Mouse (Mus musculus): Measurements from ENCODE around the gene Pkd1l2. TPM values are rescaled to one million over a fixed set of nuclear protein-coding genes. Genes with fewer than 3 reads are reported as not detected.

Pkd1l2 gene
- polyA plus RNA-seq, 1 experiment: 0.09 TPM

GRCm38 (mm10) chr8:117019323-117020275 lies 62.6 kb downstream of the Pkd1l2 start:
- Histone ChIP-seq H3K36me3 (ENCODE audit: control insufficient read depth, insufficient read depth, low read length) (no peaks in the 10 kb centered on the region), H3K4me3 (ENCODE audit: low read depth, low read length) (no peak overlapping the region), H3K27me3 (ENCODE audit: control insufficient read depth, insufficient read depth, low read length) (no peaks in the 10 kb centered on the region), H3K27ac (ENCODE audit: insufficient read depth, low read depth, low read length) (no peak overlapping the region), H3K4me1 (ENCODE audit: control insufficient read depth, insufficient read depth, insufficient read length, low read length) (no peaks in the 10 kb centered on the region)
- 74% methylated on average over 18 of the region's 18 CpGs for WGBS
- TF ChIP-seq CTCF (IDR thresholded peaks at IDR 0.05; ENCODE audit: extremely low read depth, insufficient read length, insufficient replicate concordance, low read depth, low read length) (no peak), POLR2A (IDR thresholded peaks at IDR 0.05; ENCODE audit: low read depth, low read length) (no peak)

DNA sequence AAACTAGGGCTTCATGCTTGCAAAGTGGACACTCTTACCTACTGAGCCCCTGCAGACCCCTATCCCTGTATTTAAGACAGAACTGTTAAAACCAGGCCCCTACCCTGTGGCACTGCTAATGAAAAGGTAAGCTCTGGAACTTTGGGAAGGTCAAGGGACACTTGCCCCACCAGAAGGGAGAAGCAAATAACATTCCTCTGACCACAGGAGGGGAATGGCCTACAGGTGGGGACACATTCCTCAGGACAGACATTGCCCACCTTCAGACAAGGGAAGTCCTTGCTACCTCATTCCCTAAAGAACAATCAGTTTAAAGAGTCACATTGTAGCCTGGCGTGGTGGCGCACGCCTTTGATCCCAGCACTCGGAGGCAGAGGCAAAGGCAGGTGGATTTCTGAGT lies 64.4 kb downstream of the Pkd1l2 start:
- WGBS: 91% methylated on average over 4 of the region's 4 CpGs
- no peaks in the 10 kb centered on the region for H3K27me3 ChIP-seq (ENCODE audit: control insufficient read depth, insufficient read depth, low read length)
- H3K27ac ChIP-seq (ENCODE audit: insufficient read depth, low read depth, low read length): no peak overlapping the region
- no peak for TF ChIP-seq CTCF (IDR thresholded peaks at IDR 0.05; ENCODE audit: extremely low read depth, insufficient read length, insufficient replicate concordance, low read depth, low read length)
- TF ChIP-seq POLR2A (IDR thresholded peaks at IDR 0.05; ENCODE audit: low read depth, low read length): no peak
- H3K4me1 ChIP-seq (ENCODE audit: control insufficient read depth, insufficient read depth, insufficient read length, low read length): no peaks in the 10 kb centered on the region
- no peak overlapping the region for H3K4me3 ChIP-seq (ENCODE audit: low read depth, low read length)
- no peaks in the 10 kb centered on the region for H3K36me3 ChIP-seq (ENCODE audit: control insufficient read depth, insufficient read depth, low read length)

- 80% methylated on average over 8 of the region's 8 CpGs for WGBS
Observed at GRCm38 (mm10) chr8:117017006-117017405, 65.2 kb downstream of the Pkd1l2 start.

GRCm38 (mm10) chr8:117015670-117016069 lies 66.6 kb downstream of the Pkd1l2 start:
- WGBS: 66% methylated on average over 4 of the region's 4 CpGs
- Histone ChIP-seq H3K4me1 (ENCODE audit: control insufficient read depth, insufficient read depth, insufficient read length, low read length) (no peaks in the 10 kb centered on the region), H3K27me3 (ENCODE audit: control insufficient read depth, insufficient read depth, low read length) (no peaks in the 10 kb centered on the region), H3K4me3 (ENCODE audit: low read depth, low read length) (no peak overlapping the region), H3K36me3 (ENCODE audit: control insufficient read depth, insufficient read depth, low read length) (no peaks in the 10 kb centered on the region), H3K27ac (ENCODE audit: insufficient read depth, low read depth, low read length) (no peak overlapping the region)
- TF ChIP-seq POLR2A (IDR thresholded peaks at IDR 0.05; ENCODE audit: low read depth, low read length) (no peak), CTCF (IDR thresholded peaks at IDR 0.05; ENCODE audit: extremely low read depth, insufficient read length, insufficient replicate concordance, low read depth, low read length) (no peak)

More at GRCm38 (mm10) chr8:117017006-117017405, 65.2 kb downstream of the Pkd1l2 start:
- no peaks in the 10 kb centered on the region for H3K36me3 ChIP-seq (ENCODE audit: control insufficient read depth, insufficient read depth, low read length)
- no peaks in the 10 kb centered on the region for H3K27me3 ChIP-seq (ENCODE audit: control insufficient read depth, insufficient read depth, low read length)
- TF ChIP-seq CTCF (IDR thresholded peaks at IDR 0.05; ENCODE audit: extremely low read depth, insufficient read length, insufficient replicate concordance, low read depth, low read length) (no peak), POLR2A (IDR thresholded peaks at IDR 0.05; ENCODE audit: low read depth, low read length) (no peak)
- no peaks in the 10 kb centered on the region for H3K4me1 ChIP-seq (ENCODE audit: control insufficient read depth, insufficient read depth, insufficient read length, low read length)
- no peak overlapping the region for H3K4me3 ChIP-seq (ENCODE audit: low read depth, low read length)
- no peak overlapping the region for H3K27ac ChIP-seq (ENCODE audit: insufficient read depth, low read depth, low read length)

GRCm38 (mm10) chr8:117011366-117011765 lies 70.9 kb downstream of the Pkd1l2 start:
- no peak overlapping the region for H3K27ac ChIP-seq (ENCODE audit: insufficient read depth, low read depth, low read length)
- no peaks in the 10 kb centered on the region for H3K4me1 ChIP-seq (ENCODE audit: control insufficient read depth, insufficient read depth, insufficient read length, low read length)
- H3K36me3 ChIP-seq (ENCODE audit: control insufficient read depth, insufficient read depth, low read length): no peaks in the 10 kb centered on the region
- no peaks in the 10 kb centered on the region for H3K27me3 ChIP-seq (ENCODE audit: control insufficient read depth, insufficient read depth, low read length)
- no peak for TF ChIP-seq POLR2A (IDR thresholded peaks at IDR 0.05; ENCODE audit: low read depth, low read length)
- no peak for TF ChIP-seq CTCF (IDR thresholded peaks at IDR 0.05; ENCODE audit: extremely low read depth, insufficient read length, insufficient replicate concordance, low read depth, low read length)
- 76% methylated on average over 9 of the region's 9 CpGs for WGBS
- no peak overlapping the region for H3K4me3 ChIP-seq (ENCODE audit: low read depth, low read length)

GRCm38 (mm10) chr8:116994016-116994716 lies 88.1 kb downstream of the Pkd1l2 start:
- H3K36me3 ChIP-seq (ENCODE audit: control insufficient read depth, insufficient read depth, low read length): no peaks in the 10 kb centered on the region
- WGBS: 53% methylated on average over 11 of the region's 11 CpGs
- peak overlapping the region; percentile 62 for H3K4me3 ChIP-seq (ENCODE audit: low read depth, low read length)
- H3K27me3 ChIP-seq (ENCODE audit: control insufficient read depth, insufficient read depth, low read length): no peaks in the 10 kb centered on the region
- peaks cover 6% of the 10 kb centered on the region for H3K4me1 ChIP-seq (ENCODE audit: control insufficient read depth, insufficient read depth, insufficient read length, low read length)
- TF ChIP-seq POLR2A (IDR thresholded peaks at IDR 0.05; ENCODE audit: low read depth, low read length) (no peak), CTCF (IDR thresholded peaks at IDR 0.05; ENCODE audit: extremely low read depth, insufficient read length, insufficient replicate concordance, low read depth, low read length) (no peak)
- H3K27ac ChIP-seq (ENCODE audit: insufficient read depth, low read depth, low read length): no peak overlapping the region

Data from small intestine, adult 2 months (tissue).